8 mouse cellular contexts compared by ENCODE assay signal in genomic region chr16:23223871-23224469, GRCm38 (mm10). TPM values are rescaled to one million over a fixed set of nuclear protein-coding genes. Genes with fewer than 3 reads are reported as not detected.
DNase-seq lines count a peak whose midpoint lies in the region; ATAC-seq and TF ChIP-seq lines count a peak whose summit lies in the region.

No protein-coding gene starts in this region.

- peak overlapping the region; percentile 55; the same call in 1 of the 2 replicates for H3K27ac ChIP-seq in embryonic facial prominence, embryonic 15.5 days (replicated peaks)
- H3K27ac ChIP-seq in neural tube, embryonic 13.5 days (replicated peaks): 0 out of 2 replicates have a peak overlapping the region, but pooled peaks have one; percentile 42

- peaks cover 4% of the 10 kb centered on the region; the same call in 1 of the 2 replicates for H3K4me1 ChIP-seq in lung, adult 2 months (ENCODE audit: control insufficient read depth, insufficient read depth, low read length)
- H3K4me1 ChIP-seq in embryonic facial prominence, embryonic 15.5 days: peaks cover 29% of the 10 kb centered on the region
- H3K4me1 ChIP-seq in neural tube, embryonic 13.5 days (replicated peaks): peaks cover 46% of the 10 kb centered on the region

- no peaks in the 10 kb centered on the region for H3K9me3 ChIP-seq in embryonic facial prominence, embryonic 15.5 days (replicated peaks)
- H3K9me3 ChIP-seq in neural tube, embryonic 13.5 days: no peaks in the 10 kb centered on the region

- ATAC-seq in embryonic facial prominence, embryonic 15.5 days (ENCODE audit: insufficient number of reproducible peaks, low FRiP score, low TSS enrichment, low read depth): no peak
- ATAC-seq in neural tube, embryonic 13.5 days (ENCODE audit: low read depth): no peak

- H3K4me3 ChIP-seq in lung, adult 2 months (replicated peaks; ENCODE audit: extremely low read depth, low read depth, low read length): no peak overlapping the region
- peak overlapping the region; percentile 67 for H3K4me3 ChIP-seq in embryonic facial prominence, embryonic 15.5 days (replicated peaks)
- H3K4me3 ChIP-seq in neural tube, embryonic 13.5 days: peak overlapping the region; percentile 78

- 37% methylated on average over 12 of the region's 12 CpGs for WGBS in lung, adult 2 months
- 27% methylated on average over 12 of the region's 12 CpGs for WGBS in embryonic facial prominence, embryonic 15.5 days
- WGBS in neural tube, embryonic 13.5 days: 42% methylated on average over 12 of the region's 12 CpGs

- H3K27me3 ChIP-seq in embryonic facial prominence, embryonic 15.5 days: no peaks in the 10 kb centered on the region
- no peaks in the 10 kb centered on the region for H3K27me3 ChIP-seq in neural tube, embryonic 13.5 days

- no peak for TF ChIP-seq CTCF in lung, adult 2 months (IDR thresholded peaks at IDR 0.05; ENCODE audit: insufficient read depth, low read length)

- peak overlapping the region; percentile 96 for H3K4me2 ChIP-seq in embryonic facial prominence, embryonic 15.5 days (replicated peaks)
- H3K4me2 ChIP-seq in neural tube, embryonic 13.5 days: peak overlapping the region; percentile 90

- DNase-seq in lung, adult 2 months: peak; percentile 25
- no peak for DNase-seq in lung, postnatal 4 days
- peak; percentile 67 for DNase-seq in induced T-regulatory cell, adult 2 months (ENCODE audit: low read depth)
- no peak for DNase-seq in spleen, postnatal 36 days (ENCODE audit: low spot score in 2 of 2)
- no peak for DNase-seq in adrenal gland, postnatal 36 days
- no peak for DNase-seq in right cerebral cortex, adult 18-20 months

- TF ChIP-seq POLR2A in lung, adult 2 months (IDR thresholded peaks at IDR 0.05; ENCODE audit: borderline replicate concordance, extremely low read depth, low read depth, low read length): no peak

- H3K36me3 ChIP-seq in embryonic facial prominence, embryonic 15.5 days: no peaks in the 10 kb centered on the region
- no peaks in the 10 kb centered on the region for H3K36me3 ChIP-seq in neural tube, embryonic 13.5 days

- H3K9ac ChIP-seq in embryonic facial prominence, embryonic 15.5 days: no peak overlapping the region
- H3K9ac ChIP-seq in neural tube, embryonic 13.5 days: peak overlapping the region; percentile 93

RNA-seq across cellular contexts. Expression of gene St6gal1, which starts 0.6 kb away (rescaled TPM):
- polyA plus RNA-seq in lung, adult 2 months (2012; rRNA removed): 22.1 and 28.0 TPM in 2 replicates
- polyA plus RNA-seq in embryonic facial prominence, embryonic 15.5 days (2015; fragmentation: Nextera tagmentation; extraction: Ambion mirVana): 13.5 and 16.5 TPM in 2 replicates
- 34.7 and 40.6 TPM in 2 replicates for polyA plus RNA-seq in neural tube, embryonic 13.5 days (2015; fragmentation: Nextera tagmentation; extraction: Ambion mirVana)
- total RNA-seq in adrenal gland, postnatal 36 days (2021): 10 to 100 TPM; 45.5 to 49.5 TPM

Comparison
In these comparisons a context has a peak if more than half of its experiments do, and no peak if none do; other contexts are left out.
1. DNase-seq: peak in lung, adult 2 months (single experiment) and induced T-regulatory cell, adult 2 months (single experiment); none in lung, postnatal 4 days (0 of 2), spleen, postnatal 36 days (0 of 2), adrenal gland, postnatal 36 days (0 of 2) and right cerebral cortex, adult 18-20 months (single experiment).